Mouse (Mus musculus) testis, adult 2 months (tissue): ENCODE measurements around the gene Atp5k. TPM values are rescaled to one million over a fixed set of nuclear protein-coding genes. Genes with fewer than 3 reads are reported as not detected.

Experiments
- H3K27ac ChIP-seq: fragments of 200-500 bp; 2 replicates; pipeline ENCODE4 v1.5.1; 2012; ENCODE audit warnings: low read depth, low read length; ENCODE audit not compliant: control insufficient read depth, insufficient read depth
- H3K27me3 ChIP-seq: fragments of 200-500 bp; 2 replicates; pipeline ENCODE4 v1.6.1; 2012; ENCODE audit warnings: mild to moderate bottlenecking, low read length, moderate library complexity; ENCODE audit not compliant: control insufficient read depth, insufficient read depth
- H3K36me3 ChIP-seq: fragments of 200-500 bp; 2 replicates; pipeline ENCODE4 v1.6.1; 2012; ENCODE audit warnings: mild to moderate bottlenecking, low read length; ENCODE audit not compliant: control insufficient read depth, insufficient read depth
- H3K4me1 ChIP-seq: fragments of 200-500 bp; 2 replicates; pipeline ENCODE4 v1.6.1; 2012; ENCODE audit warnings: low read length; ENCODE audit not compliant: control insufficient read depth, insufficient read depth
- H3K4me3 ChIP-seq: fragments of 200-500 bp; 2 replicates; pipeline ENCODE4 v1.5.1; 2012; ENCODE audit warnings: low read depth, mild to moderate bottlenecking, low read length, moderate library complexity, mixed read lengths; ENCODE audit not compliant: control insufficient read depth
- CTCF ChIP-seq: fragments of 200-500 bp; IDR thresholded peaks from 2 replicates; pipeline ENCODE4 v1.5.1; 2012; ENCODE audit warnings: low read depth, mild to moderate bottlenecking, inconsistent platforms, low read length, moderate library complexity; ENCODE audit not compliant: control insufficient read depth, insufficient read depth, insufficient replicate concordance
- POLR2A ChIP-seq: fragments of 200-500 bp; IDR thresholded peaks from 2 replicates; pipeline ENCODE4 v1.6.1; 2012; ENCODE audit warnings: low read depth, mild to moderate bottlenecking, inconsistent platforms, low read length, moderate library complexity; ENCODE audit not compliant: control insufficient read depth
- polyA plus RNA-seq: library from polyadenylated mRNA; depleted of rRNA; stranded (reverse); fragments of >200 nt; gene quantifications from 2 replicates; pipeline ENCODE4 v1.2.3, GENCODE M21; 2012

Gene Atp5k
- polyA plus RNA-seq, 1 experiment: 46.1 TPM

DNA sequence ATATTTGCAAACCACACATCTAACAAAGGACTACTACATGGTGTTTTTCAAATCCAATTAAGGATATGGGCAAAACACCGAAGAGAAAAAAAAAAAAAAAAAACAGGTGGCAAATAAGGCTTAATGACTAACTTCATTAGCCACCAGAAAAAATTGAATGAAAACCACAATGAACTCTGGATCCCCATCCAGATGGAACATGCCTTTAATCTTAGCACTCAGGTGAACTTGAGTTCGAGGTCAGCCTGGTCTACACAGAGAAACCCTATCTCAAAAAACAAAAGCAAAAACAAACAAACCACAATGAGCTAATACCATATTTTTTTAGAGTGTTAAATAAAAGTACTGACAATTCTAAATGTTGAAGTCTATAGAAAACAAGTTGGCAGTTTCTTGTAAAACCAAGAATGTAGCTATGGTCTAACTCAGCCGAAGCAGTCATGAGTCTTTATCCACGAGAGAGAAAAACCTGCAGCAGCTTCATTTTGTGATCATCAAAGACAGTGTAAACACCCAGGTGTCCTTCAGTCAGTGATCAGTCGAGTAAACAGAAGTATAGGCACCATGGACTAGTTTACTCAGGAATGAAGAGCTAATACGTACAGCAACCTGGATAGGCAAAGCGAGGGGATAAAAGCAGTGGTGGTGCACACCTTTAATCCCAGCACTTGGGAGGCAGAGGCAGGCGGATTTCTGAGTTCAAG, 16.7 kb upstream of the Atp5k start:
- no peak overlapping the region for H3K27ac ChIP-seq
- no peaks in the 10 kb centered on the region for H3K36me3 ChIP-seq
- no peaks in the 10 kb centered on the region for H3K27me3 ChIP-seq
- peaks cover 2% of the 10 kb centered on the region; the same call in 1 of the 2 replicates for H3K4me1 ChIP-seq
- TF ChIP-seq CTCF: no peak
- no peak for TF ChIP-seq POLR2A
- H3K4me3 ChIP-seq: no peak overlapping the region

DNA sequence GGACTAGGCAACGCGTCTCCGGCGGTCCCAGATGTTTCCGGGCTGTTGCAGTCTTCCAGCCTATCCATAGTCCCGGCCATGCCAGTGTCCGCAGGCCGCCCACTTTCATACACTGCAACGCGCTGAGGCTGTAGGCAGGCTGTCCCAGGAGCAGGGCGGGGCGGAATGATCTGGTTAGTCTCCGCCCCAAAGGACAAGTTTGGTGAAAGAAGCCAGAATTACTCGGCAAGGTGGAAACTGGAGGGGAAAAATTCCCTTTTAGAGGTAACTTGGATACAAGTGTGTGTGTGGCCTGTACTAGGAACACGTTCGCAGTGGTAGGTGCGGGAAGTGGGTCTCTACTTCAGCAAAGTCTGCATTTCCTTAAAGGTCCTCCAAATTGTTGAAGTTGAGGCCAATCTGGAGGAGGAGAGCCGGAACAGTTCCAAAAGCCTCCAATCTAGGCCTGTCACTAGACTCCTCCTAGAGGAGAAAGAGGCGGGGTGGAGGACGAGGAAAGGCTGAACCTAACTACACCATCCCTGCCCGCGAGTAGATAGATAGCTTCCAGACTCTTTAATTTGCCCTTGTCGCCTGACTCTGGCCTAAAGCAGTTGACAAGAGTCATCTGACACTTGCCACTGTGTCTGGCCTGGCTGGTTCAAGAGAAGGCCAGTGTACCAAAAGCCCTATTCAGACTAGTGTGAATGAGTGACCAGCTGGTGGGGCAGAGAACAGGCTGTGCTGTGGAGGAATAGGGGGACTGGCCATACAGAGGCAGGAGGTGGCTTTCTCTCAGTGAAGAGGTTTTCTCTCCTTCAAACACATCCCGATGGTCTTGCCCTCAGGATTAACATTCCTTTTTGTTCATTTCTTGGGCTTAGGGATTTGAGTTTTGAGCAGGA, 14.8 kb upstream of the Atp5k start, which contains the start of gene Mfsd7a:
Mfsd7a (minus strand) TSS at position 107 of the 884 bp plus-strand sequence.
- no peak within 1 kb of the TSS for H3K27ac ChIP-seq
- no peaks in the 10 kb centered on the region for H3K36me3 ChIP-seq
- peaks cover 2% of the 10 kb centered on the region; the same call in 1 of the 2 replicates for H3K4me1 ChIP-seq
- no peaks in the 10 kb centered on the region for H3K27me3 ChIP-seq
- no peak for TF ChIP-seq CTCF
- TF ChIP-seq POLR2A: no peak
- peak within 1 kb of the TSS; percentile 44 for H3K4me3 ChIP-seq

DNA sequence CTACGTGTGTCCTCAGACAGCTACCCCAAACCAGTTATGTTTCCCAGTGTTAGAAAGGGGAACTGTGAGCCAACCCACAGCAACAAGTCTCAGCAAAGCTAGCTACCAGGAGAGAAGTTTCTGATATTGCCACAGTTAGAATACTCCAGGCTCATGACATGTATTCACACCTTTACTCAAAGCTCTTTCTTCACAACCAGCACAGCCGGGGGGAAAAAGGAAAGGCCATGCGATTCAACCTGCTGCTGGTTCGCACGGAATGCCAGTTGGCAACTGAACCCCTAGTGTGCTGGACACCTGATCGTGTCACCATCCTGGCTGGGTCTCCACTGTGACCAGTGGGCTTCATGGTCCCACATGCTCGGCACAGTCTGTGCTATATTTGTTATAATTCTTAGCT, 13.6 kb upstream of the Atp5k start:
- TF ChIP-seq CTCF: no peak
- TF ChIP-seq POLR2A: no peak
- Histone ChIP-seq H3K27ac (no peak overlapping the region), H3K36me3 (no peaks in the 10 kb centered on the region), H3K27me3 (no peaks in the 10 kb centered on the region), H3K4me1 (peaks cover 2% of the 10 kb centered on the region; the same call in 1 of the 2 replicates), H3K4me3 (no peak overlapping the region)

DNA sequence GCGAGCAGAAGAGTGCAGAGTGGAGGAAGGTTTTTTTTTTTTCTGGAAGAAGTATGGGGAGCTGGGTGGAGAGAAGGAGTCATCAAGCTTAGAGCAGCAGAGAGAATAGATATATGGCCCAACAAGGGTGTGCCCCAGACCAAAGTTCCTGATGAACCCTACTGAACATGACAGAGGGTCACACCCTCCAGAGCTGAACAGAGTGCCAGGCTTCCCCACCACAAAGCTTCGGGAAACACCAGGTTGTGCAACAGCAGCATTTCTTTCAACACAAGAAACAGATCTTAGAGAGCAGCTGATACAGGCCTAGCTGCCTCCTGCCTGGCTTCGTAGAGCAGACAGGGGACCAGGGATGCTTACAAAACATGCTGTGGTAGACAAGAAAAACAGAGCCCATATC, 12.7 kb upstream of the Atp5k start:
- no peak overlapping the region for H3K4me3 ChIP-seq
- TF ChIP-seq POLR2A: no peak
- no peak for TF ChIP-seq CTCF
- peaks cover 2% of the 10 kb centered on the region; the same call in 1 of the 2 replicates for H3K4me1 ChIP-seq
- no peak overlapping the region for H3K27ac ChIP-seq
- no peaks in the 10 kb centered on the region for H3K36me3 ChIP-seq
- H3K27me3 ChIP-seq: no peaks in the 10 kb centered on the region

DNA sequence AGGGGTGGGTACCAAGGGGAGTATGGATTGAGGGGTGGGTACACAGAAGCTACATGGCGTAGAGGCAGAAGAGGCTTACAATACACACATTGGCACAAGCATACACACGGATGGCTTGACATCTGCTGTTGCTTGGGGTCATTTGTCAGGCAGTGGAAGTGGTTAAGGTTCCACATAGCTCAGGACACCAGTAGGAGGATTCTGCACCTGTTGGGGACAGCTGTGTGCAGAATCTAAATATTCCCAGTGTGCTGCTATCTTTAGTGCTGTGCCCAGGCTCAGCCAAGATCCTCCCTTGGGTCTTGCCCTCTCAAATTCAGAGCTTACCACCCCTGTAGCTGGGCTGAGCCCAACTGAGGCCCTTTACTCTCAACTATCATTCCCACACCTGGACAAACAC, 1.9 kb upstream of the Atp5k start:
- TF ChIP-seq CTCF (no peak), POLR2A (no peak)
- no peak overlapping the region for H3K27ac ChIP-seq

DNA sequence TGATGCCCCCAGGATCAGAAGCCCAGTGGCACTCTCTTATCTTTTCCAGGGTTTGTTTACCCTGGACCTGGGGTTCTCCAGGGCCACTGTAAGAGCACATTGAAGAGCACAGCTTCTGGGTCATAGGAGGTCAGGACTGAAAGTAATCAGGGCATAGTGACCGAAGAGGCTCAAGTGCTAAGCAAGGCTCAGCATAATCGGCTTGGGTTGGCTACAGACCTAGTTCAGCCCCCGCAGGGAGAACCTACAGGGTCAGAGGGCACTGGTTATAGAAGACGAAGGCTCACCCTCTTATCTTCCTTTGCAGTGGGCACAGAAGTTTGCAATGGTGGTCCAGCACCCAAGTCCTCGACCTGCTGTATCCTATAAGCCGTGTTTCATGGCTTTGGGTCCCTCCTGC, 3.1 kb downstream of the Atp5k start:
- no peak overlapping the region for H3K4me3 ChIP-seq
- TF ChIP-seq POLR2A (no peak), CTCF (no peak)
- no peaks in the 10 kb centered on the region; the same call in 1 of the 2 replicates for H3K36me3 ChIP-seq
- H3K27me3 ChIP-seq: no peaks in the 10 kb centered on the region
- H3K27ac ChIP-seq: no peak overlapping the region
- peaks cover 7% of the 10 kb centered on the region for H3K4me1 ChIP-seq

More for the DNA sequence above, 1.9 kb upstream of the Atp5k start:
- Histone ChIP-seq H3K4me3 (no peak overlapping the region), H3K4me1 (peaks cover 7% of the 10 kb centered on the region), H3K27me3 (no peaks in the 10 kb centered on the region), H3K36me3 (no peaks in the 10 kb centered on the region; the same call in 1 of the 2 replicates)

DNA sequence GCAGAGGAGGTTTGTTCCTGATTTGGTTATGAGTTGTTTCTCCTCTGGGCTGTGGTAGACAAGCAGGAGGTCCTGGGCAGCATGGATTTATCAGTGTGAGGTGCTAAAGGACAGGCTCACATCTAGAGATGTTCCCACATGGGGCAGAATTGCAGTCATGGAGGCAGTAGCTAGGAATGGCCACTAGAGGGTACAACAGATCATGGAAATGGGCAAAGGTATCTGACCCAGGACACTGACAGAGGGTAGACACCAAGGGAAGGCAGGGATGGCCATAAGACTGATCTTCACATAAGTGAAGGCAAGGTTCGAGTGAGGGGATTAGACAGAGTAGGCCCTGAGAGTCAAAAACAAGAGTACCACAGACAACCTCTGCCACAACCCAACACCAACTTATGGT, 7.1 kb downstream of the Atp5k start:
- Histone ChIP-seq H3K4me3 (no peak overlapping the region), H3K36me3 (no peaks in the 10 kb centered on the region; the same call in 1 of the 2 replicates), H3K27ac (no peak overlapping the region), H3K27me3 (no peaks in the 10 kb centered on the region), H3K4me1 (no peaks in the 10 kb centered on the region)
- no peak; the same call in 1 of the 2 replicates for TF ChIP-seq CTCF
- no peak for TF ChIP-seq POLR2A
